Mouse (Mus musculus) cerebellum, adult 18-20 months (tissue): ENCODE data around the gene Car7.

Source experiments
- DNase-seq, 2 experiments: peaks; one replicate each; pipeline ENCODE4 v3.0.0; 2021

Car7 gene

DNA sequence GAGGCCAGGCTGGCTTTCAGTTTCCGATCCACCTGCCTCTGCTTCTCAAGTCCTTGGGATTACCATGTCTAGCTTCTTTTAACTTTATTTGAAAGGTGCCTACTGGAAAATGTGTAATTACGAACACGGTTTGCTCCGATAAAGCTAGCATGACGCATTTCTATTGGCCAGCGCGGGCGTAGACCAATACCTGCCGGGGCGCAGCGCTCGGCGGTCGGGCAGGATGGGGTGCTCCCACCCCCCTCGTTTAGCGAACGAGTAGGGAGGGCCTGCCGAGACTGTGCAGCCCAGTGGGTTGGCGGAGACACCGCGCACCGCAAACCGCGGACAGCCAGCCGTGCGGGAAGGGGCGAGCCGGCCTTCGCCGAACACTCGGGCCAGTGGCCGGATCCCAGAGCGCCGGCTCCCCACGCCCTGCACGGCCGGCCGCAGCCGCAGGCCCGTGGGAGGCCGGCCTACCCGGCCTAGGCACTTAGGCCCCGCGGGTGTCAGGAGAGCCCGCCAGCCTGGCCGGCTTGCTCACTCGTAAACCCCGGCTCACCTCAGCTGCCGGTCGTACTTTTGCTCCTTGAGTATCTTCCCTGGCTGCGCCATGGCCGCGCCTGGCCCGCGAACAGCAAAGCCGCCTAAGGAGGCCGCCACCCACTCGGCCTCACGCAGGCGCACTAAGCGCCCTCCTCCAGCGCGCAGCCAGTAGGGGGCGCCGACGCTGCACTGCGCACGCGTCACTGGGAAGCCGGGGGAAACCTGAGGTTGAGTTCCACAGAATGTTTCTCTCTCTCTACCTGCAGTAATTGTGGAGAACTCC is at the start of gene Car7, which contains the start of gene Nae1:
Car7 (plus strand) TSS at position 719 of the 808 bp plus-strand sequence.
Nae1 (minus strand) TSS at position 667 of the 808 bp plus-strand sequence.
- DNase-seq, result peak; percentile 92 to 98

GRCm38 (mm10) chr8:104509061-104510006 is 25.2 kb upstream of the Car7 start, which contains the start of gene Terb1:
TSS of gene Terb1 (minus strand) at chr8:104509910.
- peak; percentile 38 to 57 for DNase-seq

GRCm38 (mm10) chr8:104510134-104510533 is 24.4 kb upstream of the Car7 start:
- DNase-seq, result no peak

DNA sequence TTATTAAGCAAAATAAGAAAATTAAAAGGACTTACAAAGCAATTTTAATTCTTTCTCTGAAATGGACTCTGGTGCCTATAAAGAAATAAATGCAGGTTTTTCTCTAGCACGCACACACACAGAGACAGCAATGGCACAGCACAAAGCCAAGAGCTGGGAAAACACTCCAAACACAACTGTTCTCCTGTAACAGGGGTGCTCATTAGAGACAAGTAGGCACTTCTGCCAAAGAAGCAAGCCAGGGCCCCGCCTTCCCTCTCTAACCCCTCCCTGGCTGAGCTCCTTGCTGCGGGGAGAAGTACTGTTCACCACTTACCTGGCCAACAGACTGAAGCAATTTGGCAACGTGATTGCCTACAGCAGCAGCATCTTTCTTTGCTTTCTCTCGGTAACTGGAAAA is 16.6 kb upstream of the Car7 start:
- peak in 1 of 2 experiments; percentile 37 for DNase-seq

GRCm38 (mm10) chr8:104529671-104530070 is 4.8 kb upstream of the Car7 start:
- DNase-seq, result peak; percentile 81 to 89

DNA sequence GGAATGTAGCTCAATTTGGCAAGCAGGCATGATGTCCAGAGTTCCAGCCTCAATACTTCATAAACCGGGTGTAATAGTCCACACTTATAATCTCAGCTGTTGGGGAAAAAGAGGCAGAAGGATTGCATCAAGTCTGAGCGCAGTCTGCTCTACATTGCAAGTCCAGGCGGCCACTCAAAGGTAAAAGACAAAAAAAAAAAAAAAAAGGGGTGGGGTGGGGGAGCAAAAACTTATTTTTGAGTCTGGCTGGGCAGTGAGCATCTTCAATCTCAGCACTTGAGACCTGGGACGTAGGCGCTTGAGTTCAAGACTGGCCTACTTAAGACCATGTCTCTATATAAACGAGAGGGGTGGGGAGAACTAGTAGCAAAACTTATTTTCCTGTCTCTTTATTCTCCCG is 938 bp upstream of the Car7 start:
- no peak for DNase-seq

DNA sequence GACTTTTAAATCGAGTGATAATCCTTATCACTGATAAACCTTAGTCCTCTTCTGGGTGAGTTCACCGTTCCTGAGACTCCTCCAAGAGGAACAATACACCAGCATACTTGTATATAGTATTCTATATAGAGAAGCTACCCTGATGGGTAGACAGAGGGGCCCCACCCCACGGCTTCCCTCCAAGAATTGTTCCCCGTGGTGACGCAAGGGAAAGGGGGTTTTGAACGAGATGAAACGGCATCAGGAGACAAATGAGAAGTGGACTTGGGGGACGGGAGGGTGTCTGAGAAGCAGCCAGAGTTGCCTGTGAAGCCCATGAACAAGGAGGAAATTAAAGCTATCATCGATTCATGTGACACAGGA is 271 bp downstream of the Car7 start:
- peak; percentile 39 to 59 for DNase-seq

- DNase-seq, result no peak
These were observed 889 bp downstream of the Car7 start for GRCm38 (mm10) chr8:104535378-104535777.

- no peak for DNase-seq
These were observed 1.5 kb downstream of the Car7 start for GRCm38 (mm10) chr8:104536028-104536427.

DNA sequence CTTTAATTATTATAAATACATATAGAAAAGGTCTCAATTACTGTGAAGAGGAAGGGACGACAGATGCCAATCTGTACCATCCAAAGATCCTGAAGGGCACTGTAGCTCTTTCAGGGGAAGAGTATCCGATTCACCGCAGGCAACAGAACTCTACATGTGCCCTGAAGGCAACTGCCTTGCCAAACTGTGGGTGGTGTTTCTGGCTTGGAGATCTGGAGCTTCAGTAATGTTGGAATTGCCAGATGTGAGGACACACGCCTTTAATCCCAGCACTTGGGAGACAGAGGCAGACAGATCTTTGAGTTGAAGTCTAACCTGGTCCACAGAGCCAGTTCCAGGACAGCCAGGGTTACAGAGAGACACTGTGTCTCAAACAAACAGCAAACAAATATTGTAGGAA is 4.4 kb downstream of the Car7 start:
- no peak for DNase-seq

GRCm38 (mm10) chr8:104539566-104539965 is 5.1 kb downstream of the Car7 start:
- peak; percentile 39 to 42 for DNase-seq

- DNase-seq, result no peak
These were observed 5.7 kb downstream of the Car7 start for GRCm38 (mm10) chr8:104540238-104540637.

DNA sequence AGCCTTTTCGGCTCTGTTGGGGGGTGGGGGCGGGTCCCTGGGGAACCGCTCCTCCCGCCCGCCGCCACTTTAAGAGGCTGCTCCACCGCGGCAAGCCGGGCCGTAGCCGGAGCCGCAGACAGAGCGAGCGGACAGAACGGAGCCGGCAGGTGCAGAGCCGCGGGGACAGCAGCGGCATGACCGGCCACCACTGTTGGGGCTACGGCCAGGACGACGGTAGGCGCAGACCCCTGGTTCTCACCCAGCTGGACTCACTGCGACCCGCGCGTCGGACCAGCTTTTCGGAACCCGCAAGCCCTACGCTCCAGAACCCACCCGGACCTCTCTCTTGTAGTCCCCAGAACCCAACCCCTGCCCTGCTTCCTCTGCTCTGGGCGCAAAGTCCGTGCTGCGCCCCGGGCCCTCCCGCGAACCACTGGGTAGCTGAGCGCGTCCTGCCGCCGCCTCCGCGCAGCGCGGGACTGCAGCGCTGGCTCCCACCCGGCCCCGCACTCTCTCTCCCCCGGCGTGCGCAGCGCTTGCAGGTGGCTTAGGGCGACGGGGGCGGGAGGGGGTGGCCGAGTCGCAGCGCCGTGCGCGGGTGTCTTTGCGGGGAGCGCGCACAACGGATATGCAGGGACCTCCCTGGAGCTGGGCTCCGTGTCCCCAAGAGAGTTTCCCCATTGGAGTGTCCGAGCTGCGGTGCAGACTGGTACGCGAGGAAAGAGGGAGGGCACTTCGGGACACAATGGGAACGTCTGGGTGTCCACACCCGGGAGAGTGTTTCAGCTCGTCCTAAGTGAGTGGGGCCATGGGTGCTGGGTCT is 6.4 kb downstream of the Car7 start:
- DNase-seq, result peak; percentile 48 to 69

- no peak for DNase-seq
These were observed 7.0 kb downstream of the Car7 start for GRCm38 (mm10) chr8:104541515-104541880.

DNA sequence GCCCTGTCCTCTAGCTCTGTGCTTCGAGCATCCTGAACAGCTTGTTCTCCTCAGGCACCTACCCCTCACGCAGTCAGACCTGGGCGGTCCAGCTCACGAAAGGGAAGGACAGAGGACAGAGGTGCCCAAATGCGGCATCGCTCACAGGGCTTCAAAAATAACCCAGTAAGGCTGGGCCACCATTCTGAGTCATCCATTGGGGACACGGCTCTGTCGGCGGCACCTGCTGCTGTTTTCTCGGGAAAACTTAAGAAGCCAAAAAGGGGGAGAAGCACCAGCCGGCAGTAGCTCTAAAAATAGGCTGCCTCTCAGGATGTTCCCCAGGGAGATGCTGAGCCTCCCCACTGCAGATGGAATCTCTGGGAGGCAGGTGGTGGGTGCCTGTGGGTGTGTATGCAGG is 7.7 kb downstream of the Car7 start:
- peak; percentile 60 to 63 for DNase-seq

GRCm38 (mm10) chr8:104543440-104544045 is 9.1 kb downstream of the Car7 start:
- no peak for DNase-seq

DNA sequence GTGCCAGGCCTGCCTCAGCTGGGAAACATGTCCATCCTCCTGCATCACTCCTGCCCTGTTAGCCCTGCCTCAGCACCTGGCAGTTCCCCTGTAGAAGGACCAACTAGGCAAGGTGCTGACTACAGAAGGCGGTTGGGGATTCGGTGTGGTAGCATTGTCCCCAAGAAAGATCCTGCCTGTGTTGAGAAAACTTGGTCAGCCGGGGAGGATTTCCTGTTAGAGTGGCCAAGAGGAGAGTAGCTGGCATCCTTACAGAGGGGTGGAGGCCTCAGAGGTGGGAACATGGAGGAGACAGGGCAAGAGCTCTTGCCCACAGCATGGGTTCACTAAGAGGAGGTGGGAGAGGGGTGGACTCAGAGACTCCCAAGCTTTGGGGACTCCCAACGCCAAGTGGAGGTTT is 20.7 kb downstream of the Car7 start:
- no peak for DNase-seq

DNA sequence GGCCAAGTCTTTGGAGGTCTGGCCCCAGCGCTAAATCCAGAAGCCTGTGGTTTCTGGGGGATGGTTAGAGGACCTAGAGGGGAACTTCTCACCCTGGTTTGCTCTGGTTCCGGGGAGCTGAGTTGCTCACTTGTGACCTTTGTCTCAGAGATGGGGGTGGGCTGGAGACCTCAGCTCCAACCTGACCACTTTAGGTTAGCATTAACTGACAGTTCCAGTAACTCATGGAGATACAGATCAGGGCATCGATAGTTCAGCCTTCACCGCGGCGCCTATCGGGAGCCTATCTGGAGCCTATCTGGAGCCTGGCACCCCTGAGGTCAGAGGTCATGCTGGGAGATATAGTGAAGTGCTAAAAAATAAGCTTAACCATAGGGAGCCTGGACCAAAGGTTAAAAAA is 22.7 kb downstream of the Car7 start:
- DNase-seq, result no peak

DNA sequence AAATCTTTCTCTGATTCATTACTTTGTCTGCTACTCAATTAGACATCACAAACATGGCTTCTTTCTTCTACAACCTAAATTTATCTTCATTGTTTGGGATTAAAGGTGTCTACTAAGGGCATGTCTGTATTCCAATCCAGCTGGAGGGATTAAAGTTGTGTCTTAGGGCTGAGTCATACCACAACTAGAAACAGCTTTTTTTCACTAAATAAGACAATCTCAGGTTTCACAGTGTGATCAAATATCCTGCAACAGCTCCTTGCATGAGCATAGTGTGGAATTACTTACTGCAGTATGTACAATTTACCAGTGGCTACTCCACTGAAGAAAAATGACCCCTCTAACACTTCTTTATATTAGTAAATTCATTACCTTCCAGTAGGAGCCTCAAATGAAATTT is 26.2 kb downstream of the Car7 start:
- no peak for DNase-seq

GRCm38 (mm10) chr8:104564633-104565456 is 30.4 kb downstream of the Car7 start:
- peak; percentile 85 to 91 for DNase-seq

DNA sequence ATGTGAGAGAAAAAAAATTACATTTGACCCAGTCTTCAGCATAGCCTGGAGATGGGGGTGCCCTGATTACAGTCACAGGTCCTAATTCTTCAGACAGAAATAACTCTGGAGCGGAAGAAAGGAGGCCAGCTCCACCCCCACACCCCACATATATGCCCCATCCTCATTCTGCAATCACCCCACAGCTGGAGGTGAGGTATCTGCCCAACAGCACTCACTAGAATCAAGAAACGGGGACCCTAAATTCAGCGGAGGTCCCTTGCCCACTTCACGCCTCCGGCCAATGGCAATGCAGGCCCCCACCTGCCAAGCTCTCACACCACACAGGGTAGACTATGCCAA is 30.9 kb downstream of the Car7 start:
- peak; percentile 19 to 25 for DNase-seq

GRCm38 (mm10) chr8:104569559-104569958 is 35.1 kb downstream of the Car7 start:
- DNase-seq, result no peak
